Mouse (Mus musculus) cortical plate, adult 2 months (tissue): ENCODE data around the gene Rab25. TPM values are rescaled to one million over a fixed set of nuclear protein-coding genes. Genes with fewer than 3 reads are reported as not detected.

Experiments
- H3K27ac ChIP-seq: fragments of 200-500 bp; 2 replicates; pipeline ENCODE4 v1.5.1; 2012; ENCODE audit warnings: low read length, control low read depth, inconsistent platforms; ENCODE audit not compliant: insufficient read depth
- H3K4me1 ChIP-seq: fragments of 200-500 bp; 2 replicates; pipeline ENCODE4 v1.6.1; 2011; ENCODE audit warnings: low read length; ENCODE audit not compliant: control insufficient read depth, insufficient read depth
- H3K4me3 ChIP-seq: fragments of 200-500 bp; 2 replicates; pipeline ENCODE4 v1.5.1; 2011; ENCODE audit warnings: mild to moderate bottlenecking, low read length, control low read depth; ENCODE audit not compliant: insufficient read depth
- CTCF ChIP-seq: fragments of 200-500 bp; IDR thresholded peaks from 2 replicates; pipeline ENCODE4 v1.5.1; 2011; ENCODE audit warnings: mild to moderate bottlenecking, control low read depth, low read length; ENCODE audit not compliant: insufficient read depth; ENCODE audit errors: extremely low read depth
- POLR2A ChIP-seq: fragments of 200-500 bp; IDR thresholded peaks from 2 replicates; pipeline ENCODE4 v1.6.1; 2011; ENCODE audit warnings: mild to moderate bottlenecking, low read length, control low read depth; ENCODE audit not compliant: insufficient read depth; ENCODE audit errors: extremely low read depth
- polyA plus RNA-seq: library from polyadenylated mRNA; depleted of rRNA; stranded (reverse); fragments of >200 nt; gene quantifications from 2 replicates; pipeline ENCODE4 v1.2.3, GENCODE M21; 2012; rRNA removed

Gene Rab25
- polyA plus RNA-seq, 1 experiment: 0.13 TPM

DNA sequence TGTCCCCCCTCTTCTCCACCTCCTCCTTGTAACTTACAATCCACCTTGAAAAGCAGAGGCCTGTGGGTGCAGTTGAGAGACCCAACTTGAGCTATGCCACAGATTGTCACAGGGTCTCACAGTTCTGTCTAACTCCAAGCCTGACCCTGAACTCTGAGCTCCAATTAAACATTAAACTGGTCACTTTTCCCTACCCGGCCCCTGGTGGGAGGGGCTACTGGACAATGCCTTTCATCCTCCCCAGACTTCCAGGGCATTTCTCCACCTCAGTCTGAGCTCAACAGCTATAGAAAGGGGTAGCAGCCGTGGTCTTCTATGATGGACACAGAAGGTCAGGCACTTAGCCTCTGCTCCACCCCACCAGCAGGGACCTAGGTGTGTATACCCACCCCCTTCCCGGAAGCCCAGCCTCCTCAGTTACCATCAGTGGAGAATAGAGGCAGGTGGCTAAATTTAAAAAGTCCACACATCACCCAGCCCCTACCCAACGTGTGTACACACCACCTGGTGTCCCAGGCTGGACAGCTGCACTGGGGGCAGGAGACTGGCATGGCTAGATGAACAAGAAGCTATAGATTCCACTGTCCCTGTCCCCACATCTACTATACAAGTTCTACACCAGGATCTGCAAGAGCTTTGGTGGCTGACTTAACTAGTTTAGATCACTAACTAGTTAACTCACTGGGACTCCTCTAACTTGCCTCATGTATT, 47.3 kb downstream of the Rab25 start:
- TF ChIP-seq POLR2A: no peak
- no peak for TF ChIP-seq CTCF
- Histone ChIP-seq H3K4me1 (peaks cover 2% of the 10 kb centered on the region), H3K27ac (no peak overlapping the region), H3K4me3 (peak overlapping the region; percentile 89; the same call in 1 of the 2 replicates)

GRCm38 (mm10) chr3:88500087-88500486, 48.0 kb downstream of the Rab25 start:
- no peak for TF ChIP-seq CTCF
- TF ChIP-seq POLR2A: no peak
- no peak overlapping the region; the same call in 1 of the 2 replicates for H3K4me3 ChIP-seq
- peaks cover 5% of the 10 kb centered on the region for H3K4me1 ChIP-seq
- H3K27ac ChIP-seq: no peak overlapping the region

- H3K27ac ChIP-seq: no peak overlapping the region
Observed at GRCm38 (mm10) chr3:88499580-88499979, 48.5 kb downstream of the Rab25 start.

GRCm38 (mm10) chr3:88495741-88496415, 52.2 kb downstream of the Rab25 start:
- Histone ChIP-seq H3K27ac (no peak overlapping the region), H3K4me1 (peaks cover 17% of the 10 kb centered on the region), H3K4me3 (no peak overlapping the region)
- TF ChIP-seq POLR2A: no peak
- no peak for TF ChIP-seq CTCF

More at GRCm38 (mm10) chr3:88499580-88499979, 48.5 kb downstream of the Rab25 start:
- no peak overlapping the region for H3K4me3 ChIP-seq
- no peak for TF ChIP-seq POLR2A
- TF ChIP-seq CTCF: no peak
- H3K4me1 ChIP-seq: peaks cover 7% of the 10 kb centered on the region

- no peak for TF ChIP-seq CTCF
- no peak for TF ChIP-seq POLR2A
- H3K4me3 ChIP-seq: no peak overlapping the region
- 0 out of 2 replicates have a peak overlapping the region, but pooled peaks have one; percentile 7 for H3K27ac ChIP-seq
- peaks cover 18% of the 10 kb centered on the region for H3K4me1 ChIP-seq
Observed at GRCm38 (mm10) chr3:88494836-88495628, 53.1 kb downstream of the Rab25 start.

GRCm38 (mm10) chr3:88493706-88494582, 54.2 kb downstream of the Rab25 start:
- no peak overlapping the region for H3K4me3 ChIP-seq
- H3K27ac ChIP-seq: 0 out of 2 replicates have a peak overlapping the region, but pooled peaks have one; percentile 80
- TF ChIP-seq POLR2A (no peak), CTCF (no peak)
- H3K4me1 ChIP-seq: peaks cover 20% of the 10 kb centered on the region

Other genes starting within 250 kb of the Rab25 start
- 90.9 and 97.3 TPM in 2 replicates for gene Glmp, start 223.3 kb downstream of the Rab25 start, polyA plus RNA-seq
- 0.83 and 0.86 TPM in 2 replicates for gene Tmem79, start 212.2 kb downstream of the Rab25 start, polyA plus RNA-seq
- 84.4 and 91.5 TPM in 2 replicates for gene Smg5, start 212.0 kb downstream of the Rab25 start, polyA plus RNA-seq
- 15.3 and 15.6 TPM in 2 replicates for gene Paqr6, start 183.7 kb downstream of the Rab25 start, polyA plus RNA-seq
- gene Bglap3, start 175.6 kb downstream of the Rab25 start, polyA plus RNA-seq: 14.7 and 17.5 TPM in 2 replicates
- 0.44 TPM in 1 of 2 replicates, not detected in the other for gene Bglap2, start 169.6 kb downstream of the Rab25 start, polyA plus RNA-seq
- not detected in 2 replicates for gene Bglap, start 163.8 kb downstream of the Rab25 start, polyA plus RNA-seq
- gene Pmf1, start 138.0 kb downstream of the Rab25 start, polyA plus RNA-seq: 10.5 and 11.1 TPM in 2 replicates
- 76.3 and 76.4 TPM in 2 replicates for gene Slc25a44, start 123.2 kb downstream of the Rab25 start, polyA plus RNA-seq
- 68.9 and 71.6 TPM in 2 replicates for gene Sema4a, start 87.1 kb downstream of the Rab25 start, polyA plus RNA-seq
- gene Lmna, start 38.3 kb downstream of the Rab25 start, polyA plus RNA-seq: 64.7 and 70.6 TPM in 2 replicates
- gene Mex3a, start 15.9 kb downstream of the Rab25 start, polyA plus RNA-seq: 1.5 TPM in 2 replicates
- gene Lamtor2, start 4.8 kb upstream of the Rab25 start, polyA plus RNA-seq: 126 and 133 TPM in 2 replicates
- 103 and 110 TPM in 2 replicates for gene Ubqln4, start 5.5 kb upstream of the Rab25 start, polyA plus RNA-seq
- 120 and 126 TPM in 2 replicates for gene Ssr2, start 27.6 kb upstream of the Rab25 start, polyA plus RNA-seq
- gene Arhgef2, start 57.7 kb upstream of the Rab25 start, polyA plus RNA-seq: 220 and 224 TPM in 2 replicates
- not detected in 2 replicates for gene Rxfp4, start 104.8 kb upstream of the Rab25 start, polyA plus RNA-seq
- gene Khdc4, start 137.5 kb upstream of the Rab25 start, polyA plus RNA-seq: 70.5 and 75.6 TPM in 2 replicates
- 58.7 and 63.6 TPM in 2 replicates for gene Rit1, start 168.5 kb upstream of the Rab25 start, polyA plus RNA-seq
- 467 and 476 TPM in 2 replicates for gene Syt11, start 226.9 kb upstream of the Rab25 start, polyA plus RNA-seq